Mouse (Mus musculus): ENCODE results near the gene Zfp771. TPM values are rescaled to one million over a fixed set of nuclear protein-coding genes. Genes with fewer than 3 reads are reported as not detected.
A peak's percentile ranks its signal among the peaks of the same experiment; 100 is the strongest.

Zfp771 gene
- polyA plus RNA-seq, 1 experiment from 2014 or later, result 39.7 TPM

- H3K4me3 ChIP-seq (ENCODE audit: low read depth, low read length), result peak within 1 kb of the TSS; percentile 94
- no peaks in the 10 kb centered on the region for H3K27me3 ChIP-seq (ENCODE audit: control insufficient read depth, insufficient read depth, low read length)
- peak within 1 kb of the TSS; percentile 98 for H3K4me2 ChIP-seq
- peak within 1 kb of the TSS; percentile 93 for H3K27ac ChIP-seq (ENCODE audit: low read depth, low read length)
- H3K9ac ChIP-seq (ENCODE audit: low read depth, low read length), result peak within 1 kb of the TSS; percentile 93
- peaks cover 23% of the 10 kb centered on the region for H3K4me1 ChIP-seq (ENCODE audit: control insufficient read depth, insufficient read depth, low read length)
- peak; percentile 88 for ATAC-seq (replicated peaks; ENCODE audit: insufficient number of reproducible peaks, low FRiP score, low TSS enrichment)
- WGBS (ENCODE audit: insufficient replicate concordance), result under 1% methylated on average over 44 of the region's 44 CpGs
- H3K9me3 ChIP-seq (replicated peaks; ENCODE audit: control insufficient read depth, low read length), result no peaks in the 10 kb centered on the region
- no peaks in the 10 kb centered on the region for H3K36me3 ChIP-seq (ENCODE audit: control insufficient read depth, insufficient read depth, low read length)
These were observed 35.3 kb upstream of the Zfp771 start, which contains the start of gene Mylpf for GRCm38 (mm10) chr7:127208553-127209438. Mylpf (plus strand) TSS chr7:127208890.

GRCm38 (mm10) chr7:127209851-127210250 is 34.2 kb upstream of the Zfp771 start:
- Histone ChIP-seq H3K27ac (ENCODE audit: low read depth, low read length) (peak overlapping the region; percentile 93), H3K4me2 (peak overlapping the region; percentile 98), H3K27me3 (ENCODE audit: control insufficient read depth, insufficient read depth, low read length) (no peaks in the 10 kb centered on the region), H3K9ac (ENCODE audit: low read depth, low read length) (no peak overlapping the region; the same call in 1 of the 2 replicates), H3K4me3 (ENCODE audit: low read depth, low read length) (peak overlapping the region; percentile 94; the same call in 1 of the 2 replicates), H3K4me1 (ENCODE audit: control insufficient read depth, insufficient read depth, low read length) (peaks cover 26% of the 10 kb centered on the region), H3K9me3 (replicated peaks; ENCODE audit: control insufficient read depth, low read length) (no peaks in the 10 kb centered on the region), H3K36me3 (ENCODE audit: control insufficient read depth, insufficient read depth, low read length) (no peaks in the 10 kb centered on the region)
- WGBS (ENCODE audit: insufficient replicate concordance), result 74% methylated on average over 5 of the region's 5 CpGs
- ATAC-seq (replicated peaks; ENCODE audit: insufficient number of reproducible peaks, low FRiP score, low TSS enrichment), result no peak

- no peaks in the 10 kb centered on the region for H3K36me3 ChIP-seq (ENCODE audit: control insufficient read depth, insufficient read depth, low read length)
- H3K9ac ChIP-seq (ENCODE audit: low read depth, low read length), result no peak overlapping the region
- no peak overlapping the region for H3K4me3 ChIP-seq (ENCODE audit: low read depth, low read length)
- ATAC-seq (replicated peaks; ENCODE audit: insufficient number of reproducible peaks, low FRiP score, low TSS enrichment), result no peak
- no peak overlapping the region for H3K4me2 ChIP-seq
- H3K9me3 ChIP-seq (replicated peaks; ENCODE audit: control insufficient read depth, low read length), result no peaks in the 10 kb centered on the region
- 84% methylated on average over 4 of the region's 4 CpGs for WGBS (ENCODE audit: insufficient replicate concordance)
- H3K27me3 ChIP-seq (ENCODE audit: control insufficient read depth, insufficient read depth, low read length), result no peaks in the 10 kb centered on the region
- H3K4me1 ChIP-seq (ENCODE audit: control insufficient read depth, insufficient read depth, low read length), result peaks cover 27% of the 10 kb centered on the region
- H3K27ac ChIP-seq (ENCODE audit: low read depth, low read length), result no peak overlapping the region
These were observed 33.8 kb upstream of the Zfp771 start for GRCm38 (mm10) chr7:127210266-127210665.

GRCm38 (mm10) chr7:127211014-127211745 is 32.9 kb upstream of the Zfp771 start:
- no peak overlapping the region for H3K27ac ChIP-seq (ENCODE audit: low read depth, low read length)

GRCm38 (mm10) chr7:127212432-127213250 is 31.4 kb upstream of the Zfp771 start:
- H3K27me3 ChIP-seq (ENCODE audit: control insufficient read depth, insufficient read depth, low read length), result no peaks in the 10 kb centered on the region
- no peaks in the 10 kb centered on the region for H3K36me3 ChIP-seq (ENCODE audit: control insufficient read depth, insufficient read depth, low read length)
- ATAC-seq (replicated peaks; ENCODE audit: insufficient number of reproducible peaks, low FRiP score, low TSS enrichment), result no peak
- H3K4me3 ChIP-seq (ENCODE audit: low read depth, low read length), result no peak overlapping the region
- peaks cover 26% of the 10 kb centered on the region for H3K4me1 ChIP-seq (ENCODE audit: control insufficient read depth, insufficient read depth, low read length)
- WGBS (ENCODE audit: insufficient replicate concordance), result 83% methylated on average over 12 of the region's 12 CpGs
- H3K9ac ChIP-seq (ENCODE audit: low read depth, low read length), result no peak overlapping the region
- no peak overlapping the region for H3K4me2 ChIP-seq
- H3K9me3 ChIP-seq (replicated peaks; ENCODE audit: control insufficient read depth, low read length), result no peaks in the 10 kb centered on the region
- H3K27ac ChIP-seq (ENCODE audit: low read depth, low read length), result no peak overlapping the region

More at GRCm38 (mm10) chr7:127211014-127211745, 32.9 kb upstream of the Zfp771 start:
- Histone ChIP-seq H3K4me2 (no peak overlapping the region), H3K36me3 (ENCODE audit: control insufficient read depth, insufficient read depth, low read length) (no peaks in the 10 kb centered on the region), H3K4me1 (ENCODE audit: control insufficient read depth, insufficient read depth, low read length) (peaks cover 27% of the 10 kb centered on the region), H3K27me3 (ENCODE audit: control insufficient read depth, insufficient read depth, low read length) (no peaks in the 10 kb centered on the region), H3K4me3 (ENCODE audit: low read depth, low read length) (no peak overlapping the region), H3K9ac (ENCODE audit: low read depth, low read length) (no peak overlapping the region), H3K9me3 (replicated peaks; ENCODE audit: control insufficient read depth, low read length) (no peaks in the 10 kb centered on the region)
- 53% methylated on average over 5 of the region's 5 CpGs for WGBS (ENCODE audit: insufficient replicate concordance)
- no peak for ATAC-seq (replicated peaks; ENCODE audit: insufficient number of reproducible peaks, low FRiP score, low TSS enrichment)

DNA sequence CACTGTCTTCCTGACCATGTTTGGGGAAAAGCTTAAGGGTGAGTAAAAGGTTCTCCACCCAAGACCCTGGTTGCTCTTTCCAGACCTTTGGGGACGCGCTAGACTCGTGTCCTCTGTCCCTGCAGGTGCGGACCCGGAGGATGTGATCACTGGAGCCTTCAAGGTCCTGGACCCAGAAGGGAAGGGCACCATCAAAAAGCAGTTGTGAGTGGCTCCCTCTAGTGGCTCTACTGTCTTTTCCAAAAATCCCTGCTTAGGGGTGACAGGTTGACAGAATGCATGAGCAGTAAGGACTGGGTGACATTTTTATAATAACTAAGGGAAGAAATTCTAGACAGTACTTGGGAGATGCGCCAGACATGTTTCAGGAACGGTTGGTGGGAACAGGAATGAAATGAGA is 30.6 kb upstream of the Zfp771 start:
- no peak overlapping the region for H3K4me3 ChIP-seq (ENCODE audit: low read depth, low read length)
- H3K27me3 ChIP-seq (ENCODE audit: control insufficient read depth, insufficient read depth, low read length), result no peaks in the 10 kb centered on the region
- H3K9me3 ChIP-seq (replicated peaks; ENCODE audit: control insufficient read depth, low read length), result no peaks in the 10 kb centered on the region
- no peak for ATAC-seq (replicated peaks; ENCODE audit: insufficient number of reproducible peaks, low FRiP score, low TSS enrichment)
- H3K27ac ChIP-seq (ENCODE audit: low read depth, low read length), result no peak overlapping the region
- no peak overlapping the region for H3K9ac ChIP-seq (ENCODE audit: low read depth, low read length)
- WGBS (ENCODE audit: insufficient replicate concordance), result 45% methylated on average over 7 of the region's 7 CpGs
- no peaks in the 10 kb centered on the region for H3K36me3 ChIP-seq (ENCODE audit: control insufficient read depth, insufficient read depth, low read length)
- H3K4me2 ChIP-seq, result no peak overlapping the region
- peaks cover 30% of the 10 kb centered on the region for H3K4me1 ChIP-seq (ENCODE audit: control insufficient read depth, insufficient read depth, low read length)

DNA sequence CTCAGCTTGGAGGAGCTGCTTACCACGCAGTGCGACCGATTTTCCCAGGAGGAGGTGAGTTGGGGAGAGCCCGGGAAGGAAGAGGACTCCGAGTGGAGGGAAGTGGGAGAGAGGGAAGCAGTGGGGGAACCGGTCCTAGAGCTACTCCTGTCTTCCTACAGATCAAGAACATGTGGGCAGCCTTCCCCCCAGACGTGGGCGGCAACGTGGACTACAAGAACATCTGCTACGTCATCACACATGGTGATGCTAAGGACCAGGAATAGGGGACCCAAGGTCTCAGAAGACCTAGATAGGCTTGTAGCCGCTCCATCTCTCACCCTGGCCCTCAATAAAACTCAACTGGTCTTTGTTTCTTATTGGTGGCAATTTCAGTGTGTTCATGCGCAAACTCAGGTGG is 30.1 kb upstream of the Zfp771 start:
- no peaks in the 10 kb centered on the region for H3K27me3 ChIP-seq (ENCODE audit: control insufficient read depth, insufficient read depth, low read length)
- ATAC-seq (replicated peaks; ENCODE audit: insufficient number of reproducible peaks, low FRiP score, low TSS enrichment), result no peak
- 51% methylated on average over 12 of the region's 12 CpGs for WGBS (ENCODE audit: insufficient replicate concordance)
- peaks cover 30% of the 10 kb centered on the region for H3K4me1 ChIP-seq (ENCODE audit: control insufficient read depth, insufficient read depth, low read length)
- H3K4me2 ChIP-seq, result peak overlapping the region; percentile 69
- no peaks in the 10 kb centered on the region for H3K36me3 ChIP-seq (ENCODE audit: control insufficient read depth, insufficient read depth, low read length)
- H3K9ac ChIP-seq (ENCODE audit: low read depth, low read length), result no peak overlapping the region
- no peak overlapping the region for H3K27ac ChIP-seq (ENCODE audit: low read depth, low read length)
- H3K9me3 ChIP-seq (replicated peaks; ENCODE audit: control insufficient read depth, low read length), result no peaks in the 10 kb centered on the region
- no peak overlapping the region for H3K4me3 ChIP-seq (ENCODE audit: low read depth, low read length)

DNA sequence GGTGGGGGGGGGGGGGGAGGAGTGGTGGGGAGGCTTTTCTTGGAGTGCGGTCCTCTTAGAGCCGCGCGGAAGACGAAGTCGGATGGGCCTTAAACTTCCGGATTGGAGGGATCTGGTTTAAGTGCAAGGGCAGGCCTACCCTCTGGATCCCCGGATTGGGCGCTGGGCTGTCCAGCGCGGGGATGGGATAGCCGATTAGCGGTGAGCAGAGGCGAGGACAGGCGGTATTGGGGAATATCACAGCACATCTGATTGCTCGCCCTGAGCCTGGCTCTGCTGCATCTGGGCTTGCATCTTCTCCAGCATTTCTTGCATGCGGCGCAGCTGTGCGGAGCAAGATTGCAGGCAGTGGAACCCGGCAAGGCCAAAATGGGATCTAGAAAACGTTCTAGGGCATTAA is 29.6 kb upstream of the Zfp771 start:
- Histone ChIP-seq H3K27me3 (ENCODE audit: control insufficient read depth, insufficient read depth, low read length) (no peaks in the 10 kb centered on the region), H3K4me3 (ENCODE audit: low read depth, low read length) (peak overlapping the region; percentile 35), H3K36me3 (ENCODE audit: control insufficient read depth, insufficient read depth, low read length) (no peaks in the 10 kb centered on the region), H3K27ac (ENCODE audit: low read depth, low read length) (no peak overlapping the region), H3K4me2 (peak overlapping the region; percentile 69), H3K4me1 (ENCODE audit: control insufficient read depth, insufficient read depth, low read length) (peaks cover 27% of the 10 kb centered on the region), H3K9ac (ENCODE audit: low read depth, low read length) (peak overlapping the region; percentile 70), H3K9me3 (replicated peaks; ENCODE audit: control insufficient read depth, low read length) (no peaks in the 10 kb centered on the region)
- 24% methylated on average over 21 of the region's 21 CpGs for WGBS (ENCODE audit: insufficient replicate concordance)
- ATAC-seq (replicated peaks; ENCODE audit: insufficient number of reproducible peaks, low FRiP score, low TSS enrichment), result no peak

Data from heart, embryonic 11.5 days (tissue).